Mouse (Mus musculus) kidney, embryonic 16.5 days (tissue): Measurements from ENCODE around the gene Exosc8. TPM values are rescaled to one million over a fixed set of nuclear protein-coding genes. Genes with fewer than 3 reads are reported as not detected.

Experiments used
- ATAC-seq: fragments of 200-750 bp; cut with Nextera tagmentation; 2 replicates; pipeline ENCODE4 v1.8.0; 2017; ENCODE audit warnings: moderate TSS enrichment; ENCODE audit not compliant: low FRiP score, low TSS enrichment
- H3K27ac ChIP-seq: fragments of 300-500 bp; sonication (generic); 2 replicates; pipeline ENCODE4 v1.5.1; 2014; ENCODE audit warnings: low read length
- H3K27me3 ChIP-seq: fragments of 300-500 bp; sonication (generic); 2 replicates; pipeline ENCODE4 v1.6.1; 2014; ENCODE audit warnings: low read length, control low read depth, mixed read lengths; ENCODE audit not compliant: insufficient read depth
- H3K36me3 ChIP-seq: fragments of 300-500 bp; sonication (generic); 2 replicates; pipeline ENCODE4 v1.6.1; 2014; ENCODE audit warnings: low read length, control low read depth, mixed read lengths; ENCODE audit not compliant: insufficient read depth
- H3K4me1 ChIP-seq: fragments of 300-500 bp; sonication (generic); 2 replicates; pipeline ENCODE4 v1.6.1; 2014; ENCODE audit warnings: low read length, control low read depth, mixed read lengths; ENCODE audit not compliant: insufficient read depth
- H3K4me2 ChIP-seq: fragments of 300-500 bp; sonication (generic); replicated peaks from 2 replicates; pipeline ENCODE4 v1.6.1; 2014; ENCODE audit warnings: low read depth, low read length
- H3K4me3 ChIP-seq: fragments of 300-500 bp; sonication (generic); 2 replicates; pipeline ENCODE4 v1.5.1; 2014; ENCODE audit warnings: mild to moderate bottlenecking, low read length
- H3K9ac ChIP-seq: fragments of 300-500 bp; sonication (generic); replicated peaks from 2 replicates; pipeline ENCODE4 v1.6.1; 2014; ENCODE audit warnings: low read length
- H3K9me3 ChIP-seq: fragments of 300-500 bp; sonication (generic); 2 replicates; pipeline ENCODE4 v1.6.1; 2016; ENCODE audit warnings: low read length, control low read depth
- WGBS: fragments of 180-500 bp; shearing (Covaris S2); extraction: QIAGEN DNeasy Blood & Tissue Kit; methylation state at CpG from one replicate; pipeline ENCODE4 v1.1.7; 2014; 5-methylcytosine and 5-hydroxymethylcytosine counted together
- polyA plus RNA-seq: library from polyadenylated mRNA; unstranded; fragments of >200 nt; fragmentation: Nextera tagmentation; extraction: Ambion mirVana; gene quantifications from 2 replicates; pipeline ENCODE4 v1.2.1, GENCODE M21; 2015

Gene Exosc8
- polyA plus RNA-seq, 1 experiment from 2014 or later, result 136 TPM

- Histone ChIP-seq H3K27ac (no peak overlapping the region), H3K27me3 (no peaks in the 10 kb centered on the region), H3K9me3 (no peaks in the 10 kb centered on the region), H3K4me3 (no peak overlapping the region), H3K4me1 (peaks cover 4% of the 10 kb centered on the region), H3K36me3 (peaks cover 31% of the 10 kb centered on the region), H3K4me2 (no peak overlapping the region), H3K9ac (no peak overlapping the region)
- no peak for ATAC-seq
- 89% methylated on average over 8 of the region's 8 CpGs for WGBS
Observed at GRCm38 (mm10) chr3:54737317-54737716, 2.1 kb upstream of the Exosc8 start.

DNA sequence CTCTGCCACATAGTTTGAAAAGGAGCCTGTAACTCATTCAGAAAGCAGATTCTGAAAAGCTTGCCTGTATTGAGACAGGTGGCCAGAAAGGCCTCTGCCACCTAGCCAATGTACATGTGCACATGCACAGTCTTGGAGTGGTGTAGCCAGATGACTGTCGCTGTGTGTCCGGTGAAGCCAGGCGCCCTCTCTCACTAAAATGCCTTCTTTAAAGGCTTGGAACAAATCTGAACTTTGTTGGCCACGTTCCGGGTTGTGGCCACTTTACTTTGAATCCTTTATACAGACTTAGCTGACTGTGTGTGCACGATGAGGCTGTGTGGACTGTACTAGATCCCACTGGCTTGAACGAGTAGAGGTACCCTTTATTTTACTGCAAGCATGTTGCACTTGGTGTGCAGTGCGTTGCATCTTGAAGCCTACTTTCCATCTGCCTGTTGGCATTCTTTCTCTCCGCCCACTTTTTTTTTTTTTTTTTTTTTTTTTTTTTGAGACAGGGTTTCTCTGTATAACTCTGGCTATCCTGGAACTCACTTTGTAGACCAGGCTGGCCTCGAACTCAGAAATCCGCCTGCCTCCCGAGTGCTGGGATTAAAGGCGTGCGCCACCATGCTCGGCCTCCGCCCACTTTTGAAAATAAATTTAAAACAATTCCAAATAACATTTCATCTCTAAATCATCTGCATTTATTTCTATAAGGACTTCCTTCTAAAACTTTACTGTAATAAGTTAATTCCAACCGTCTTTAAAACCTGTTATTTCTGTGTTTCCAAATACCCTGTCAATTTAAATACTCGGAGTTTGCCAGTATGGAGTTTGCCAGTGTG lies 1.1 kb upstream of the Exosc8 start:
- Histone ChIP-seq H3K4me2 (peak overlapping the region; percentile 79), H3K4me1 (peaks cover 8% of the 10 kb centered on the region), H3K4me3 (peak overlapping the region; percentile 70), H3K36me3 (peaks cover 27% of the 10 kb centered on the region), H3K9me3 (no peaks in the 10 kb centered on the region), H3K27me3 (no peaks in the 10 kb centered on the region), H3K27ac (peak overlapping the region; percentile 100), H3K9ac (peak overlapping the region; percentile 92)
- no peak for ATAC-seq
- 51% methylated on average over 18 of the region's 18 CpGs for WGBS

- peak overlapping the region; percentile 92 for H3K9ac ChIP-seq
- peak overlapping the region; percentile 79 for H3K4me2 ChIP-seq
- H3K27me3 ChIP-seq, result no peaks in the 10 kb centered on the region
- no peaks in the 10 kb centered on the region for H3K9me3 ChIP-seq
- H3K4me3 ChIP-seq, result peak overlapping the region; percentile 70
- peak; percentile 95 for ATAC-seq
- peak overlapping the region; percentile 100 for H3K27ac ChIP-seq
- peaks cover 8% of the 10 kb centered on the region for H3K4me1 ChIP-seq
- under 1% methylated on average over 75 of the region's 84 CpGs for WGBS
- H3K36me3 ChIP-seq, result peaks cover 25% of the 10 kb centered on the region; the same call in 1 of the 2 replicates
Observed at GRCm38 (mm10) chr3:54734411-54735246, 564 bp downstream of the Exosc8 start.

DNA sequence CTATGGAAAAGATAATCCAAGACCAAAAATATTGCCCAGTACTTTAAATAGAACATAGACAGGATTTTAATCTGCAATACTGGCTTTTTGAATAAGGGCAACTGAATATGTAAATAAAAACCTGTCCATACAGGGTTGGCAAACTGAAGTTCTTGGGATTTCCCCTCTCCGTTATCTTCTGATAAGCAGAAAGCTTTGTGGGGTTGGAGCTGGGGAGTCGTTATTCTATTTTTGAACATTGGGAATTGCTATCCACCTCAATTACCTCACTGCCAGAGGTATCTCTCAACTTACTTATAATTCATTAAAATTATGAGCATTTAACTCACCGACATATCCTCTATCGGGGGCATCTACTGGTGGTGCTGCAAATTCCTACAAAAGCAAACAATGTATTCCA lies 2.8 kb downstream of the Exosc8 start:
- H3K4me1 ChIP-seq, result peaks cover 8% of the 10 kb centered on the region
- no peak overlapping the region for H3K4me2 ChIP-seq
- 80% methylated on average over 4 of the region's 4 CpGs for WGBS
- no peak for ATAC-seq
- no peak overlapping the region for H3K27ac ChIP-seq
- no peak overlapping the region for H3K9ac ChIP-seq
- H3K27me3 ChIP-seq, result no peaks in the 10 kb centered on the region
- H3K36me3 ChIP-seq, result peaks cover 40% of the 10 kb centered on the region
- no peak overlapping the region for H3K4me3 ChIP-seq
- no peaks in the 10 kb centered on the region for H3K9me3 ChIP-seq

GRCm38 (mm10) chr3:54731626-54732150 lies 3.5 kb downstream of the Exosc8 start:
- Histone ChIP-seq H3K4me3 (no peak overlapping the region), H3K36me3 (peaks cover 47% of the 10 kb centered on the region), H3K4me1 (peaks cover 8% of the 10 kb centered on the region), H3K27ac (no peak overlapping the region), H3K9ac (no peak overlapping the region), H3K9me3 (no peaks in the 10 kb centered on the region), H3K4me2 (no peak overlapping the region), H3K27me3 (no peaks in the 10 kb centered on the region)
- WGBS, result 24% methylated on average over 8 of the region's 8 CpGs
- ATAC-seq, result no peak

DNA sequence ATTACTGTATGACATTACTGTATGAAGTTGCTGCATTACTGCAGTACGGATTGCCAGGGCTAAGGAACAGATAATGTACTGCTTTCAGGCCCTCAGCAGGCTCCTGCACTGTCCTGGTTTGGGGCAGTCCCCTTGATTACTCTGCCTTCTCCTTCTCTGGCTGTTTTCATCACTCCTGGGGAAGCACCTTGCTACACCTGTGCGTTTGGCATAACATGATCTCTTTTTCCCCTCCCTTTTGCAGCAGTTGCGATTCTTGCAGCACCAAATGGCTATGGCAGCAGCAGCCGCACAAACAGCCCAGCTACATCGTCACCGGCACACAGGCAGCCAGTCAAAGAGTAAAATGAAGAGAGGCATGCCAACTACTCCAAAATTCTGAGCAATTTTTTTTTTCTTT lies 7.1 kb downstream of the Exosc8 start:
- Histone ChIP-seq H3K9ac (no peak overlapping the region), H3K27me3 (no peaks in the 10 kb centered on the region), H3K4me3 (no peak overlapping the region), H3K27ac (no peak overlapping the region), H3K36me3 (peaks cover 57% of the 10 kb centered on the region), H3K9me3 (no peaks in the 10 kb centered on the region), H3K4me2 (no peak overlapping the region), H3K4me1 (peaks cover 4% of the 10 kb centered on the region)
- 92% methylated on average over 6 of the region's 6 CpGs for WGBS
- no peak for ATAC-seq

DNA sequence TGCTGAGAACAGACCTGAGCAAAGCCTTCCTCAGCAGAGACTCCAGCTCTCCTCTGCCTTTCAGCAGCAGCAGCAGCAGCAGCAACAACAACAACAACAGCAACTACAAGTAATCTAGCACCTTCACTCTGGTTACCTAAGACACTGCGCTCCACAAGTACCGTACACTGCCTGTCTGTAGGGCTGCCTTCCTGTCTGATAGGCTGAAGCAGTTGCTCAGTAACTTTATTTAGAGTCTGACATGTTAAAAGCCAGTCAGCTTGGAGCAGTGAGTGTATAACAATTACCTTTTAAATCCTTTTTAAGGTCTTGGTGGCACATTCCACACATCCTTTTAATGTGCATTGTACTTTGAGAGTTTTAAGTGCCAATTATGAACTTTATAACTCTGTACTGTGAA lies 7.6 kb downstream of the Exosc8 start:
- Histone ChIP-seq H3K27me3 (no peaks in the 10 kb centered on the region), H3K9ac (no peak overlapping the region), H3K4me2 (no peak overlapping the region), H3K4me3 (no peak overlapping the region), H3K4me1 (peaks cover 4% of the 10 kb centered on the region; the same call in 1 of the 2 replicates), H3K9me3 (no peaks in the 10 kb centered on the region), H3K36me3 (peaks cover 61% of the 10 kb centered on the region), H3K27ac (no peak overlapping the region)
- 94% methylated on average over 2 of the region's 2 CpGs for WGBS
- no peak for ATAC-seq

- no peak overlapping the region for H3K4me3 ChIP-seq
- no peak overlapping the region for H3K4me2 ChIP-seq
- WGBS, result 82% methylated on average over 2 of the region's 2 CpGs
- no peak overlapping the region for H3K27ac ChIP-seq
- H3K36me3 ChIP-seq, result peaks cover 66% of the 10 kb centered on the region
- H3K9me3 ChIP-seq, result no peaks in the 10 kb centered on the region
- no peak for ATAC-seq
- H3K9ac ChIP-seq, result no peak overlapping the region
- H3K4me1 ChIP-seq, result no peaks in the 10 kb centered on the region
- no peaks in the 10 kb centered on the region for H3K27me3 ChIP-seq
Observed at GRCm38 (mm10) chr3:54725344-54725743, 9.8 kb downstream of the Exosc8 start.

- Histone ChIP-seq H3K4me2 (no peak overlapping the region), H3K9ac (no peak overlapping the region), H3K9me3 (no peaks in the 10 kb centered on the region), H3K27ac (no peak overlapping the region), H3K4me3 (no peak overlapping the region), H3K36me3 (peaks cover 54% of the 10 kb centered on the region), H3K4me1 (no peaks in the 10 kb centered on the region), H3K27me3 (no peaks in the 10 kb centered on the region)
- no peak for ATAC-seq
- WGBS, result 91% methylated on average over 10 of the region's 10 CpGs
Observed at GRCm38 (mm10) chr3:54723741-54724500, 11.3 kb downstream of the Exosc8 start.
